Mouse (Mus musculus): ENCODE measurements around the gene Pdia3. TPM values are rescaled to one million over a fixed set of nuclear protein-coding genes. Genes with fewer than 3 reads are reported as not detected.

Gene Pdia3
- polyA plus RNA-seq, 1 experiment from 2014 or later = 219 TPM

GRCm38 (mm10) chr2:121447006-121447405 is 33.4 kb downstream of the Pdia3 start:
- no peak overlapping the region for H3K4me2 ChIP-seq (ENCODE audit: low read depth, low read length)
- no peak overlapping the region for H3K4me3 ChIP-seq (ENCODE audit: low read depth, low read length)
- no peaks in the 10 kb centered on the region for H3K9me3 ChIP-seq (ENCODE audit: control insufficient read depth, low read length)
- no peak overlapping the region for H3K9ac ChIP-seq (replicated peaks; ENCODE audit: low read depth, low read length)
- H3K27ac ChIP-seq (ENCODE audit: low read depth, low read length) = no peak overlapping the region
- ATAC-seq (ENCODE audit: low read depth) = no peak
- peaks cover 12% of the 10 kb centered on the region for H3K4me1 ChIP-seq (ENCODE audit: control insufficient read depth, insufficient read depth, low read length)
- H3K36me3 ChIP-seq (ENCODE audit: control insufficient read depth, insufficient read depth, low read length) = no peaks in the 10 kb centered on the region
- 89% methylated on average over 3 of the region's 3 CpGs for WGBS
- peaks cover under 1% of the 10 kb centered on the region; the same call in 1 of the 2 replicates for H3K27me3 ChIP-seq (ENCODE audit: control insufficient read depth, insufficient read depth, low read length)

- Histone ChIP-seq H3K36me3 (ENCODE audit: control insufficient read depth, insufficient read depth, low read length) (no peaks in the 10 kb centered on the region), H3K27me3 (ENCODE audit: control insufficient read depth, insufficient read depth, low read length) (no peaks in the 10 kb centered on the region), H3K4me2 (ENCODE audit: low read depth, low read length) (peak overlapping the region; percentile 59), H3K4me3 (ENCODE audit: low read depth, low read length) (peak overlapping the region; percentile 88), H3K9me3 (ENCODE audit: control insufficient read depth, low read length) (no peaks in the 10 kb centered on the region), H3K27ac (ENCODE audit: low read depth, low read length) (peak overlapping the region; percentile 60; the same call in 1 of the 2 replicates), H3K4me1 (ENCODE audit: control insufficient read depth, insufficient read depth, low read length) (peaks cover 8% of the 10 kb centered on the region), H3K9ac (replicated peaks; ENCODE audit: low read depth, low read length) (no peak overlapping the region)
- WGBS = 21% methylated on average over 9 of the region's 9 CpGs
- ATAC-seq (ENCODE audit: low read depth) = no peak
Observed at GRCm38 (mm10) chr2:121448136-121448535, 34.6 kb downstream of the Pdia3 start.

- under 1% methylated on average over 57 of the region's 74 CpGs for WGBS
- no peaks in the 10 kb centered on the region for H3K9me3 ChIP-seq (ENCODE audit: control insufficient read depth, low read length)
- peak within 1 kb of the TSS; percentile 95 for H3K27ac ChIP-seq (ENCODE audit: low read depth, low read length)
- H3K4me2 ChIP-seq (ENCODE audit: low read depth, low read length) = peak within 1 kb of the TSS; percentile 92
- peaks cover 8% of the 10 kb centered on the region for H3K4me1 ChIP-seq (ENCODE audit: control insufficient read depth, insufficient read depth, low read length)
- peak within 1 kb of the TSS; percentile 86 for H3K9ac ChIP-seq (replicated peaks; ENCODE audit: low read depth, low read length)
- H3K27me3 ChIP-seq (ENCODE audit: control insufficient read depth, insufficient read depth, low read length) = no peaks in the 10 kb centered on the region
- peak within 1 kb of the TSS; percentile 88 for H3K4me3 ChIP-seq (ENCODE audit: low read depth, low read length)
- ATAC-seq (ENCODE audit: low read depth) = peak; percentile 99
- no peaks in the 10 kb centered on the region for H3K36me3 ChIP-seq (ENCODE audit: control insufficient read depth, insufficient read depth, low read length)
Observed at GRCm38 (mm10) chr2:121448739-121449535, 35.4 kb downstream of the Pdia3 start, which contains the start of gene Serf2. Gene Serf2, plus strand, starts transcription at chr2:121449195.

- peak overlapping the region; percentile 92 for H3K4me2 ChIP-seq (ENCODE audit: low read depth, low read length)
- under 1% methylated on average over 47 of the region's 54 CpGs for WGBS
- H3K4me3 ChIP-seq (ENCODE audit: low read depth, low read length) = peak overlapping the region; percentile 88
- H3K27ac ChIP-seq (ENCODE audit: low read depth, low read length) = peak overlapping the region; percentile 95
- no peaks in the 10 kb centered on the region for H3K36me3 ChIP-seq (ENCODE audit: control insufficient read depth, insufficient read depth, low read length)
- peak overlapping the region; percentile 86 for H3K9ac ChIP-seq (replicated peaks; ENCODE audit: low read depth, low read length)
- no peaks in the 10 kb centered on the region for H3K9me3 ChIP-seq (ENCODE audit: control insufficient read depth, low read length)
- peak; percentile 72 for ATAC-seq (ENCODE audit: low read depth)
- H3K27me3 ChIP-seq (ENCODE audit: control insufficient read depth, insufficient read depth, low read length) = no peaks in the 10 kb centered on the region
- peaks cover 8% of the 10 kb centered on the region for H3K4me1 ChIP-seq (ENCODE audit: control insufficient read depth, insufficient read depth, low read length)
Observed at GRCm38 (mm10) chr2:121449545-121450011, 36.0 kb downstream of the Pdia3 start.

GRCm38 (mm10) chr2:121450093-121450492 is 36.5 kb downstream of the Pdia3 start:
- Histone ChIP-seq H3K4me2 (ENCODE audit: low read depth, low read length) (peak overlapping the region; percentile 92), H3K4me1 (ENCODE audit: control insufficient read depth, insufficient read depth, low read length) (peaks cover 8% of the 10 kb centered on the region), H3K9me3 (ENCODE audit: control insufficient read depth, low read length) (no peaks in the 10 kb centered on the region), H3K9ac (replicated peaks; ENCODE audit: low read depth, low read length) (peak overlapping the region; percentile 86), H3K4me3 (ENCODE audit: low read depth, low read length) (peak overlapping the region; percentile 88), H3K27me3 (ENCODE audit: control insufficient read depth, insufficient read depth, low read length) (no peaks in the 10 kb centered on the region), H3K27ac (ENCODE audit: low read depth, low read length) (peak overlapping the region; percentile 95), H3K36me3 (ENCODE audit: control insufficient read depth, insufficient read depth, low read length) (no peaks in the 10 kb centered on the region)
- 3% methylated on average over 7 of the region's 7 CpGs for WGBS
- no peak for ATAC-seq (ENCODE audit: low read depth)

- no peak for ATAC-seq (ENCODE audit: low read depth)
- 91% methylated on average over 4 of the region's 4 CpGs for WGBS
- H3K4me1 ChIP-seq (ENCODE audit: control insufficient read depth, insufficient read depth, low read length) = peaks cover 12% of the 10 kb centered on the region
- no peak overlapping the region for H3K9ac ChIP-seq (replicated peaks; ENCODE audit: low read depth, low read length)
- H3K27ac ChIP-seq (ENCODE audit: low read depth, low read length) = no peak overlapping the region
- no peak overlapping the region for H3K4me2 ChIP-seq (ENCODE audit: low read depth, low read length)
- H3K9me3 ChIP-seq (ENCODE audit: control insufficient read depth, low read length) = no peaks in the 10 kb centered on the region
- no peak overlapping the region for H3K4me3 ChIP-seq (ENCODE audit: low read depth, low read length)
- H3K27me3 ChIP-seq (ENCODE audit: control insufficient read depth, insufficient read depth, low read length) = no peaks in the 10 kb centered on the region
- no peaks in the 10 kb centered on the region for H3K36me3 ChIP-seq (ENCODE audit: control insufficient read depth, insufficient read depth, low read length)
Observed at GRCm38 (mm10) chr2:121452361-121452760, 38.8 kb downstream of the Pdia3 start.

- no peak within 1 kb of the TSS for H3K27ac ChIP-seq (ENCODE audit: low read depth, low read length)
- WGBS = 93% methylated on average over 4 of the region's 4 CpGs
- H3K4me2 ChIP-seq (ENCODE audit: low read depth, low read length) = no peak within 1 kb of the TSS
- no peaks in the 10 kb centered on the region for H3K9me3 ChIP-seq (ENCODE audit: control insufficient read depth, low read length)
- H3K9ac ChIP-seq (replicated peaks; ENCODE audit: low read depth, low read length) = no peak within 1 kb of the TSS
- H3K4me1 ChIP-seq (ENCODE audit: control insufficient read depth, insufficient read depth, low read length) = peaks cover 16% of the 10 kb centered on the region
- no peaks in the 10 kb centered on the region for H3K36me3 ChIP-seq (ENCODE audit: control insufficient read depth, insufficient read depth, low read length)
- no peak for ATAC-seq (ENCODE audit: low read depth)
- H3K27me3 ChIP-seq (ENCODE audit: control insufficient read depth, insufficient read depth, low read length) = no peaks in the 10 kb centered on the region
- H3K4me3 ChIP-seq (ENCODE audit: low read depth, low read length) = no peak within 1 kb of the TSS
Observed at GRCm38 (mm10) chr2:121452990-121453389, 39.4 kb downstream of the Pdia3 start, which contains the start of gene Hypk. Gene Hypk, plus strand, starts transcription at chr2:121453290.

- no peak for ATAC-seq (ENCODE audit: low read depth)
- Histone ChIP-seq H3K4me1 (ENCODE audit: control insufficient read depth, insufficient read depth, low read length) (peaks cover 14% of the 10 kb centered on the region), H3K4me3 (ENCODE audit: low read depth, low read length) (no peak overlapping the region), H3K4me2 (ENCODE audit: low read depth, low read length) (no peak overlapping the region), H3K9ac (replicated peaks; ENCODE audit: low read depth, low read length) (no peak overlapping the region), H3K36me3 (ENCODE audit: control insufficient read depth, insufficient read depth, low read length) (no peaks in the 10 kb centered on the region; the same call in 1 of the 2 replicates), H3K9me3 (ENCODE audit: control insufficient read depth, low read length) (no peaks in the 10 kb centered on the region), H3K27me3 (ENCODE audit: control insufficient read depth, insufficient read depth, low read length) (no peaks in the 10 kb centered on the region), H3K27ac (ENCODE audit: low read depth, low read length) (no peak overlapping the region)
- 86% methylated on average over 6 of the region's 6 CpGs for WGBS
Observed at GRCm38 (mm10) chr2:121453917-121454316, 40.3 kb downstream of the Pdia3 start.

GRCm38 (mm10) chr2:121455534-121455933 is 42.0 kb downstream of the Pdia3 start:
- Histone ChIP-seq H3K27me3 (ENCODE audit: control insufficient read depth, insufficient read depth, low read length) (no peaks in the 10 kb centered on the region), H3K4me2 (ENCODE audit: low read depth, low read length) (no peak overlapping the region), H3K4me1 (ENCODE audit: control insufficient read depth, insufficient read depth, low read length) (peaks cover 9% of the 10 kb centered on the region), H3K9ac (replicated peaks; ENCODE audit: low read depth, low read length) (no peak overlapping the region), H3K4me3 (ENCODE audit: low read depth, low read length) (no peak overlapping the region), H3K36me3 (ENCODE audit: control insufficient read depth, insufficient read depth, low read length) (no peaks in the 10 kb centered on the region; the same call in 1 of the 2 replicates), H3K9me3 (ENCODE audit: control insufficient read depth, low read length) (no peaks in the 10 kb centered on the region), H3K27ac (ENCODE audit: low read depth, low read length) (no peak overlapping the region)
- ATAC-seq (ENCODE audit: low read depth) = no peak
- WGBS = 83% methylated on average over 5 of the region's 5 CpGs

Measured in neural tube, embryonic 14.5 days (tissue).